17 mouse cellular contexts compared by ENCODE assay signal in the genomic region with DNA sequence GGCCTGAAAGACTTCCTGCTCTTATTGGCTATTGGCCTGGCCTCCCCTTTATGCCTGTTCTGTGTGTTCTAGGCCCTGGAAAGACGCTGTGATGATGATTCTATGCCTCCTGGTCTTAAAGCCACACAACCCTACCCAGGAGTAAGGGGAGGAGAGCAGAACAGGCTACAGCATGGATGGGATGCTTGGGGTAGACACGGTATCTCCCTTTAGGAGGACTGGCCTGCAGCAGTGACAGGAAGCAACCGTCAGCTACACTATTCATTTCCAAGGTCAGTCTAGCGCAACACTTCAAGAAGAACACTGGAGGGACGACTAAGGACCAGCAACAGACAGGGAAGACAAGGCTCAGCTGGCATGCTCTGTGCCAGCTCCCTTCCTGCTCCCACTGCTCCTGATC.
"Had no signal": no experiment of that assay in that cellular context is flagged by ENCODE, and none has a peak within 500 bp of the region (broad histone marks: within the 10 kb centered on the region; RNA-seq: fewer than 3 reads in every experiment).

No protein-coding gene starts in this region.

- H3K4me1 ChIP-seq: midbrain, embryonic 10.5 days; midbrain, embryonic 13.5 days; neural tube, embryonic 13.5 days; neural tube, embryonic 15.5 days had no signal

- H3K27me3 ChIP-seq: midbrain, embryonic 13.5 days; neural tube, embryonic 13.5 days; neural tube, embryonic 15.5 days had no signal

- H3K4me3 ChIP-seq: midbrain, embryonic 10.5 days; midbrain, embryonic 13.5 days; myocyte; neural tube, embryonic 13.5 days; neural tube, embryonic 15.5 days had no signal

- H3K9ac ChIP-seq: lung, embryonic 14.5 days; midbrain, embryonic 13.5 days; neural tube, embryonic 13.5 days; neural tube, embryonic 15.5 days had no signal

- H3K4me2 ChIP-seq: lung, embryonic 14.5 days; midbrain, embryonic 13.5 days; neural tube, embryonic 13.5 days; neural tube, embryonic 15.5 days had no signal

- H3K27ac ChIP-seq: midbrain, embryonic 10.5 days; midbrain, embryonic 13.5 days; neural tube, embryonic 13.5 days; neural tube, embryonic 15.5 days had no signal

- ATAC-seq: midbrain, embryonic 13.5 days; midbrain, embryonic 16.5 days had no signal

- H3K9me3 ChIP-seq: midbrain, embryonic 10.5 days; midbrain, embryonic 13.5 days; neural tube, embryonic 13.5 days; neural tube, embryonic 15.5 days had no signal

- DNase-seq: lung, adult 18-20 months; lung, embryonic 14.5 days; lung, postnatal 4 days; retina, postnatal 1 day; right cerebral cortex, adult 18-20 months; right cerebral cortex, postnatal 25 days; right cerebral cortex, postnatal 4 days; spleen, adult 18-20 months; thymus, adult 18-20 months; thymus, postnatal 14 days; thymus, postnatal 36 days had no signal

- H3K36me3 ChIP-seq: midbrain, embryonic 10.5 days; midbrain, embryonic 13.5 days; neural tube, embryonic 13.5 days; neural tube, embryonic 15.5 days had no signal
